Mouse (Mus musculus): Measurements from ENCODE around the gene Jade1. TPM values are rescaled to one million over a fixed set of nuclear protein-coding genes. Genes with fewer than 3 reads are reported as not detected.

Gene Jade1
- polyA plus RNA-seq, 1 experiment: 13.2 TPM

DNA sequence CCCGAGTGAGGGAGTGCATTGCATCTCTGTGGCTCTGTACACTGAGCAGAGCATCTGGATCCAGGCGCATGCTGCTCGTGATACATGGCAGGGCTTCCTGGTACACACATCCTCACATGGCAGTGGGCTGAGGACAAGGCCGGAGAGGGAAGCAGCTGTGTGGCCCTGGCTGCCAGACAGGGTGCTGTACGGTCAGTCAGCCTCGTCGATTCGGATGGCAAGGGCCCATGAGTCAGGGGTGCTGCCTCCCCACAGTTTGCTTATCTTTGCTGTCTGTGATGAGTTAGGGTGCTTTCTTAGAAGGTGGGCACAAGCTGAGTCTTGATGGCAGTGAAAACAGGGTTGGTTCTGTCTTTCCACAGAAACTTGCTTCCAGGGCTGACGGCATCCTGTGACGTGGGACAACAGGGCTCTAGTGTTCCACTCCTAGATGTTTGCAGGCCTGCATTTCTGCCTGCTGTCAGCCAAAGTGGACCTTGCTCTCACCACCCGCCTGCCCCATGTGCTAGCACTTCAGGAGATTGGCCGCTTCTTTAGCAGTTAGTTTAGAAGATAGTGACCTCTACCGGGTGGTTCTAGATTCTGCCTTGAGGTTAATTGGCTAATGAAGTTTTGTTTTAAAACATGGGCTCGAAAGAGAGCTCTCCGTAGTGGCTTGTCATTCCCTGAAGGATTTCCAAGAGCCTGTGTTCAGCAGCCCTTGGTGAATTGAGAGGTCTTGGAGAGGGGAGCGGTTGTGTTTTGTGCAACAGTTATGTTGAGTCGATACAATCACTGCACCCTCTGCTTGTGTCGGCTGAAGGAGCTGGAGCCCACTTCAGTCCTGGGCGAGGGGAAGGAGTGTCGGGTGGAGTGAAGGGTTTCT lies 35.4 kb downstream of the Jade1 start:
- TF ChIP-seq CTCF (IDR thresholded peaks at IDR 0.05; ENCODE audit: insufficient read depth, low read length) (no peak), POLR2A (IDR thresholded peaks at IDR 0.05; ENCODE audit: borderline replicate concordance, extremely low read depth, low read depth, low read length) (no peak)
- 75% methylated on average over 20 of the region's 20 CpGs for WGBS
- no peak overlapping the region for H3K4me3 ChIP-seq (replicated peaks; ENCODE audit: extremely low read depth, low read depth, low read length)
- DNase-seq: peak; percentile 32
- H3K4me1 ChIP-seq (ENCODE audit: control insufficient read depth, insufficient read depth, low read length): no peaks in the 10 kb centered on the region

DNA sequence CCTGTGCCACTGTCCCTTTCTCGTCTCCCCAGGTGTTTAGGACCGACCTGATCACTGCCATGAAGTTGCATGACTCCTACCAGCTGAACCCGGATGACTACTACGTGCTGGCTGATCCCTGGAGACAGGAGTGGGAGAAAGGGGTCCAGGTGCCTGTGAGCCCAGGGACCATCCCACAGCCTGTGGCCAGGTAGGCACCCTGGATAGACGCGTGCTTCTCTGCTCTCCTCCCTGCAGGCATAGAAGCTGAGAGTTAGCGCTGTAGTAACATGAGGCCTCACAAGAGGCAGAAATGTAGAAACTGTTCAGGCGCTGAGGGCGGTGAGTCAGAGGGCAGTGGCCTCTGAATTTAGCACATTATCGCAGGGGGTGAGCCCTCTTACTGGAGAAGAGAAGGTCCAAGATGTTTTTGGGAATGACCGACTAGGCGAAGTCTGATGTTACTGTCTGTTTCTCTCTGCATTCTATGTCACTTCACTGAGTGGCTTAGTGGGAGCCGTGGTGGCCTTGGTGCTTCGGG lies 36.2 kb downstream of the Jade1 start:
- WGBS: 88% methylated on average over 14 of the region's 14 CpGs
- no peak for DNase-seq
- H3K4me3 ChIP-seq (replicated peaks; ENCODE audit: extremely low read depth, low read depth, low read length): no peak overlapping the region
- TF ChIP-seq POLR2A (IDR thresholded peaks at IDR 0.05; ENCODE audit: borderline replicate concordance, extremely low read depth, low read depth, low read length) (no peak), CTCF (IDR thresholded peaks at IDR 0.05; ENCODE audit: insufficient read depth, low read length) (no peak)
- no peaks in the 10 kb centered on the region for H3K4me1 ChIP-seq (ENCODE audit: control insufficient read depth, insufficient read depth, low read length)

DNA sequence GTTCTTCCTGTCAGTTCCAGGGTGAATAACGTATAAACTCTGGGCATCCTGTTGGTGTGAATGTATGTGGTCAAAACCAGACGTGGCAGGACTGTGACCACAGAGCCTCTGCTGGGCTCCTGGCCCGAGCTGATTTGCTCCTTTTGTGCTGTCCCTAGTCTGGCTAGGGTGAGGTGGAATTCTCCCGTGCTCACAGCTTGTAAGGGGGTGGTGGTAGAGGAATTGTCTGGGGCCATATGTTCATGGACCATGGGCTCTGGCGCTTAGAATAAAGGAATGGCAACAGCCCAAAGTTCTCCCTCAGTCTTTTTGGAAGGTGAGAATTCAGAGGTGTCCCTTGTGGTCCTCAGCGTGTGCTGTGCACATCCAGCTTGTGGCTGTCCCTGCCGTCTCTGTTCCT lies 37.3 kb downstream of the Jade1 start:
- TF ChIP-seq CTCF (IDR thresholded peaks at IDR 0.05; ENCODE audit: insufficient read depth, low read length) (no peak), POLR2A (IDR thresholded peaks at IDR 0.05; ENCODE audit: borderline replicate concordance, extremely low read depth, low read depth, low read length) (no peak)
- no peak for DNase-seq
- no peaks in the 10 kb centered on the region for H3K4me1 ChIP-seq (ENCODE audit: control insufficient read depth, insufficient read depth, low read length)
- 76% methylated on average over 7 of the region's 7 CpGs for WGBS
- no peak overlapping the region for H3K4me3 ChIP-seq (replicated peaks; ENCODE audit: extremely low read depth, low read depth, low read length)

DNA sequence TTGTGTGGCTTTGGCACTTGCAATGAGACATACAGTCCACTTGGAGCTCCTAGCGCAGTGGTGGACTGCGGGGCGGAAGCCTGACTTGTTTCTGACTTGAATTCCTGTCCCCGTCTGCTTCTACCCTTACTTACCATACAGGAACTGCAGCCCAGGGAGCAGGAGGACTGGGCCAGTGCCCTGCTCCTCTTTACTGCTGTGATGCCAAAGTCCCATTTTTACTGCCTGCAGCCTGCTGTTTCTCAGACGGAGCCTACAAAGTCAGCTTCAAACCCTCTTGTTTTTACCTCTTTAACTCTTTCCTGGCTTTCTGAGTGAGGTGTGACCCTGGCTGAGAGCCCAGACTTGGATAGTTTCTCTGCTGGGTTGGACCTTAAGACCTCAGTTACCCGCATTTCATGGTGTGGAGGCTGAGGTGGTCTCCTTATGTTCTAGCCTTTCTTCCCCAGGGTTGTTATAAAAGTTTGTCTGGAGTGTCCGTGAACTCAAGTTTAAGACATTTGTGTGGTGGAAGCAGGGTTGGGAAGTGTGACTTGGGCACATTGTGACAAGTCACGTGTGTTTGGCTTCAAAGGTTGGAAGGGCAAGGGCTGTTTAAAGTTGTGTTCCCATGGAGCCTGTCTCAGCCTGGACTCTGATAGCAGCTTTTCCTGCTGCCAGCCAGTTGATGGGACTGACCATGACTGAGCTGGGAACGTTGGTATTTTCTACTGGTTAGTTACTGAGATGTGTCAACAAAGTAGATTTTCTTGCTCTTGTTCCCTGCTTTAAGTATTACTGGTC lies 38.8 kb downstream of the Jade1 start:
- H3K4me1 ChIP-seq (ENCODE audit: control insufficient read depth, insufficient read depth, low read length): no peaks in the 10 kb centered on the region
- WGBS: 80% methylated on average over 9 of the region's 9 CpGs
- no peak for TF ChIP-seq POLR2A (IDR thresholded peaks at IDR 0.05; ENCODE audit: borderline replicate concordance, extremely low read depth, low read depth, low read length)
- TF ChIP-seq CTCF (IDR thresholded peaks at IDR 0.05; ENCODE audit: insufficient read depth, low read length): no peak
- H3K4me3 ChIP-seq (replicated peaks; ENCODE audit: extremely low read depth, low read depth, low read length): no peak overlapping the region
- DNase-seq: no peak

DNA sequence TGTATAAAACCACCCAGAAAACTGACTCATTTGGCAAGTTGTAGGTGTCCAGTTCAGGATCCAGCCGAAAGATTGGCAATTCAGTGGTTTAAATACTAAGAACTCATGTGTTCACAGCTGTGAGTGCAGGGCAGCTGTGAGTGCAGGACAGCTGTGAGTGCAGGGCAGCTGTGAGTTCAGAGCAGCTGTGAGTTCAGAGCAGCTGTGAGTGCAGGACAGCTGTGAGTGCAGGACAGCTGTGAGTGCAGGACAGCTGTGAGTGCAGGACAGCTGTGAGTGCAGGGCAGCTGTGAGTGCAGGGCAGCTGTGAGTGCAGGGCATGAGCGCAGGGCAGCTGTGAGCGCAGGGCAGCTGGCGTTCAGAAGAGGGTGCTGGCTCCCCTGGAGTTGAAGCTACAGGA lies 39.5 kb downstream of the Jade1 start:
- DNase-seq: no peak
- no peak overlapping the region for H3K4me3 ChIP-seq (replicated peaks; ENCODE audit: extremely low read depth, low read depth, low read length)
- 90% methylated on average over 4 of the region's 4 CpGs for WGBS
- no peak for TF ChIP-seq POLR2A (IDR thresholded peaks at IDR 0.05; ENCODE audit: borderline replicate concordance, extremely low read depth, low read depth, low read length)
- TF ChIP-seq CTCF (IDR thresholded peaks at IDR 0.05; ENCODE audit: insufficient read depth, low read length): no peak
- H3K4me1 ChIP-seq (ENCODE audit: control insufficient read depth, insufficient read depth, low read length): no peaks in the 10 kb centered on the region

DNA sequence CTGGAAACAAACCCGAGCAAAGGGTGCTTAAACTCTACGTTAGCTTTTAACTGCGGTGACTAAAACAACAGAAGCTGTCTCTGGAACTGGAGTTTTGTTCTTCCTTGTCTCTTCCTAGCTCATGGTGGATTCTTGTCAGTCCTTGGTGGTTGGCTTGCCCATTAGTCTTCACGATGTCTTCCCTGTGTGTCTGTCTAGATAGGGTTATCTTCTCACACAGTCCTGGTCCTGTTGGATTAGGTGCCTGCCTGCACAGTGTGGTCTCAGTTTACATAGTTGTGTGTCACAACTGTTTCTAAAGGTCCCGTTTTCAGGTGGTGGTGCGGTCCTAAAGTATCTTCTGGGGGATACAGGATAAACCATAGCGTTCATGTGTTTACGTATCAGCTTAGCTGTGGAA lies 41.5 kb downstream of the Jade1 start:
- TF ChIP-seq POLR2A (IDR thresholded peaks at IDR 0.05; ENCODE audit: borderline replicate concordance, extremely low read depth, low read depth, low read length) (no peak), CTCF (IDR thresholded peaks at IDR 0.05; ENCODE audit: insufficient read depth, low read length) (no peak)
- H3K4me1 ChIP-seq (ENCODE audit: control insufficient read depth, insufficient read depth, low read length): no peaks in the 10 kb centered on the region
- no peak for DNase-seq
- no peak overlapping the region for H3K4me3 ChIP-seq (replicated peaks; ENCODE audit: extremely low read depth, low read depth, low read length)
- WGBS: 91% methylated on average over 8 of the region's 8 CpGs

DNA sequence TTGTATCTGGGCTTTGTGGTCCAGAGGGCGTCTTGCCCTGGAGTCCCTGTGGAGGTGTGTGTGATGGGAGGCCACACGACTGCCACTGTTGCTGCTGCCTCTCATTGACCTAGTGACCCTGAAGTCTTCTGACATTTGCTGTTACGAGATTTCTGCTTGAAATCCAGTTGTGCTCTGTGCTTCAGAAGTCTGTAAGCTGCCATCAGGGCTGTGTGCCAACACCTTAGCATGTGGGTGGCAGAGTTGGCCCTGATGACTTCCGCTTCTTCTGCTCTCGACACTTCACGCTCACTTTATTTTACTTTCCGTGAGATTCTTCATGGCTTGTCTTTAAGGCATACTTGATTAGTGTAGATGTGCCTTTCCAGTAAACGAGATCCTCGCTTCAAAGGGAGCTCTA lies 42.9 kb downstream of the Jade1 start:
- WGBS: 78% methylated on average over 9 of the region's 9 CpGs

DNA sequence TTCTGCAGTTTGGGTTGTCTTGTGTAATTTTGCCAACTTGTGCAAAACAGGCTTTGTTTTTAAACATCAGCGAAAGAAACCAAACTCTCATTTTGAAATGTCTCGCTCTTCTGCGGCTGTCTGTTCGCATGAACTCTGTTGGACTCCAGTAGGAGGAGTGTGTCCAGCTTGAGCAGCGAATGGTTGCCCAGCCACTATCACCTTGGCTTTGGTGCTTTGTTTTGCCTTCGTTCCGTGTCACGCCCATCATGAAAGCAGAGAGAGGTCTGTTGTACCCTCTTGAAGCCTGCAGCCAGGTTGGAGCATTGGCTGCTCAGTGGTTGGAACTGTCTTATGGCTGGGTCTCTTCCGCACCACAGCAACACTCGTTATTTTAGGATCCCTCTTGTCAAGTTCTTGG lies 43.7 kb downstream of the Jade1 start:
- H3K4me3 ChIP-seq (replicated peaks; ENCODE audit: extremely low read depth, low read depth, low read length): no peak overlapping the region
- no peak for TF ChIP-seq POLR2A (IDR thresholded peaks at IDR 0.05; ENCODE audit: borderline replicate concordance, extremely low read depth, low read depth, low read length)
- no peak for TF ChIP-seq CTCF (IDR thresholded peaks at IDR 0.05; ENCODE audit: insufficient read depth, low read length)
- WGBS: 88% methylated on average over 10 of the region's 10 CpGs
- no peak for DNase-seq
- H3K4me1 ChIP-seq (ENCODE audit: control insufficient read depth, insufficient read depth, low read length): no peaks in the 10 kb centered on the region

More for the DNA sequence above, 42.9 kb downstream of the Jade1 start:
- H3K4me3 ChIP-seq (replicated peaks; ENCODE audit: extremely low read depth, low read depth, low read length): no peak overlapping the region
- no peak for TF ChIP-seq POLR2A (IDR thresholded peaks at IDR 0.05; ENCODE audit: borderline replicate concordance, extremely low read depth, low read depth, low read length)
- no peak for TF ChIP-seq CTCF (IDR thresholded peaks at IDR 0.05; ENCODE audit: insufficient read depth, low read length)
- DNase-seq: no peak
- H3K4me1 ChIP-seq (ENCODE audit: control insufficient read depth, insufficient read depth, low read length): no peaks in the 10 kb centered on the region

DNA sequence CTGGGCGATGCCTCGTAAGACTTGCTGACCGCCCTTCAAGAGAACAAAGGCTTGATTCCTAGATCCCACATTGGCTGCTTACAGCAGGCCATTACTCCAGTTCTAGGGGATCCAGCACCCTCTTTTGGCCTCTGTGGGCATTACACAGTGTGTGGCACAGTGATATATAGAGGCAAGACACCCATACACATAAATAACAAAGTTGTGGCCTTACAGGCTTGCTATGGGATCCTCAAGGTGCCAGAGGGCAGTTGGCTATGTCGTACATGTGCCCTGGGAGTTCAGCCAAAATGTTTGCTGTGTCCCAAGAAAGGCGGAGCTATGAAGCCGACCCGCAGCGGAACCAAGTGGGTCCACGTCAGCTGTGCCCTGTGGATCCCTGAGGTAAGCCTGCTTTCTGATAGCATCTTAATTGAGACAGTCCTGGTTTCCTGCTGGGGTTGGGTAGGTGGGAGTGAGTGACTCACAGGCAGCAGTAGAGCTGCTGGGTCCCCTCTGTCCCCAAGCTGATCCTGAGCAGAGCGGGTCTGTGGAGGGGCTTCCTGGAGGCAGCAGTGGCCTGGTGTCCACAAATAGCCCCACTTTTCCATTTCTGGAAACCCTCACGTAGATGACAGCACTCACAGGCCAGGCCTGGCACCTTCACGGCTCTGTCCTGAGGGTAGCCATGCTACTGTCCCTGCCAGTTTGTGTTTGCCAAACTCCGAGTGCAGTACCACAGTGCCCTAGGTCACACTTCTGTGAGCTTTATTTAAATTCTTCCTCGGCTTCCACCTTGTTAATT lies 44.5 kb downstream of the Jade1 start:
- H3K4me3 ChIP-seq (replicated peaks; ENCODE audit: extremely low read depth, low read depth, low read length): no peak overlapping the region
- TF ChIP-seq POLR2A (IDR thresholded peaks at IDR 0.05; ENCODE audit: borderline replicate concordance, extremely low read depth, low read depth, low read length) (no peak), CTCF (IDR thresholded peaks at IDR 0.05; ENCODE audit: insufficient read depth, low read length) (peak; percentile 55)
- WGBS: 83% methylated on average over 14 of the region's 14 CpGs
- peak; percentile 40 for DNase-seq
- no peaks in the 10 kb centered on the region for H3K4me1 ChIP-seq (ENCODE audit: control insufficient read depth, insufficient read depth, low read length)
